Mouse (Mus musculus) CH12.LX (cell line): ENCODE measurements around the gene Gm49325.

ENCODE experiments used
- POLR2A ChIP-seq: IDR thresholded peaks from 2 replicates; pipeline ENCODE4 v1.6.1; 2011; ENCODE audit warnings: low read depth, mild to moderate bottlenecking, improper control_type of control experiment, low read length
- POLR2AphosphoS2 ChIP-seq: IDR thresholded peaks from 2 replicates; pipeline ENCODE4 v1.6.1; 2011; ENCODE audit warnings: low read depth, low read length, improper control_type of control experiment

- TF ChIP-seq POLR2A (no peak), POLR2AphosphoS2 (no peak)
Measured at GRCm38 (mm10) chr10:77684181-77684580, 78.2 kb downstream of the Gm49325 start.
